Mouse (Mus musculus) spleen, adult 2 months (tissue): ENCODE results near the gene Chchd3. TPM values are rescaled to one million over a fixed set of nuclear protein-coding genes. Genes with fewer than 3 reads are reported as not detected.

Experiments used
- DNase-seq, 2 experiments: peaks; one replicate each; pipeline versions ENCODE4 v3.0.0 to v3.0.0-alpha.2; 2012 to 2021; ENCODE audit warnings: low spot score in 2 of 2, low read depth in 1 of 2
- H3K27ac ChIP-seq: fragments of 200-500 bp; 2 replicates; pipeline ENCODE4 v1.5.1; 2012; ENCODE audit warnings: low read length, inconsistent platforms; ENCODE audit not compliant: insufficient read depth
- H3K27me3 ChIP-seq: fragments of 200-500 bp; 2 replicates; pipeline ENCODE4 v1.6.1; 2012; ENCODE audit warnings: mild to moderate bottlenecking, moderate library complexity, low read length, inconsistent platforms; ENCODE audit not compliant: control insufficient read depth, insufficient read depth
- H3K36me3 ChIP-seq: fragments of 200-500 bp; 2 replicates; pipeline ENCODE4 v1.6.1; 2012; ENCODE audit warnings: mild to moderate bottlenecking, low read length, inconsistent platforms; ENCODE audit not compliant: control insufficient read depth, insufficient read depth
- H3K4me1 ChIP-seq: fragments of 200-500 bp; 2 replicates; pipeline ENCODE4 v1.6.1; 2011; ENCODE audit warnings: inconsistent platforms; ENCODE audit not compliant: control insufficient read depth, insufficient read depth, insufficient read length
- H3K4me3 ChIP-seq: fragments of 200-500 bp; 2 replicates; pipeline ENCODE4 v1.5.1; 2011; ENCODE audit warnings: mild to moderate bottlenecking, inconsistent platforms; ENCODE audit not compliant: insufficient read depth, insufficient read length; ENCODE audit errors: extremely low read depth
- CTCF ChIP-seq: fragments of 200-500 bp; IDR thresholded peaks from 2 replicates; pipeline ENCODE4 v1.5.1; 2011; ENCODE audit warnings: mild to moderate bottlenecking, inconsistent platforms; ENCODE audit not compliant: insufficient read depth, insufficient read length, insufficient replicate concordance; ENCODE audit errors: extremely low read depth
- POLR2A ChIP-seq: fragments of 200-500 bp; IDR thresholded peaks from 2 replicates; pipeline ENCODE4 v1.6.1; 2011; ENCODE audit warnings: low read depth, low read length, inconsistent platforms
- WGBS: fragments of 180-500 bp; shearing (Covaris S2); methylation state at CpG from one replicate; pipeline ENCODE4 v1.1.7; 2018; 5-methylcytosine and 5-hydroxymethylcytosine counted together
- polyA plus RNA-seq: library from polyadenylated mRNA; depleted of rRNA; stranded (reverse); fragments of >200 nt; gene quantifications from 2 replicates; pipeline ENCODE4 v1.2.3, GENCODE M21; 2012

The Chchd3 gene
- polyA plus RNA-seq, 1 experiment: 23.8 TPM

GRCm38 (mm10) chr6:32786196-32786595 lies 273.9 kb downstream of the Chchd3 start:
- DNase-seq: no peak
- H3K4me3 ChIP-seq: no peak overlapping the region
- no peak overlapping the region for H3K27ac ChIP-seq
- no peaks in the 10 kb centered on the region; the same call in 1 of the 2 replicates for H3K36me3 ChIP-seq
- no peak for TF ChIP-seq POLR2A
- no peak for TF ChIP-seq CTCF
- H3K27me3 ChIP-seq: no peaks in the 10 kb centered on the region
- 98% methylated on average over 5 of the region's 5 CpGs for WGBS
- no peaks in the 10 kb centered on the region for H3K4me1 ChIP-seq

- no peak for DNase-seq
- WGBS: 29% methylated on average over 4 of the region's 4 CpGs
- H3K27ac ChIP-seq: no peak overlapping the region
- no peaks in the 10 kb centered on the region for H3K27me3 ChIP-seq
- H3K36me3 ChIP-seq: no peaks in the 10 kb centered on the region
- no peak overlapping the region for H3K4me3 ChIP-seq
- 0 out of 2 replicates have a peak, but pooled peaks cover 3% of the 10 kb centered on the region for H3K4me1 ChIP-seq
- TF ChIP-seq POLR2A (no peak), CTCF (no peak)
Observed at GRCm38 (mm10) chr6:32783102-32783501, 277.0 kb downstream of the Chchd3 start.

GRCm38 (mm10) chr6:32780602-32781001 lies 279.5 kb downstream of the Chchd3 start:
- Histone ChIP-seq H3K27ac (no peak overlapping the region), H3K27me3 (no peaks in the 10 kb centered on the region), H3K36me3 (no peaks in the 10 kb centered on the region), H3K4me1 (0 out of 2 replicates have a peak, but pooled peaks cover 3% of the 10 kb centered on the region), H3K4me3 (no peak overlapping the region)
- peak in 1 of 2 experiments; percentile 4 for DNase-seq
- no peak for TF ChIP-seq POLR2A
- TF ChIP-seq CTCF: no peak
- WGBS: 8% methylated on average over 11 of the region's 11 CpGs

- Histone ChIP-seq H3K27me3 (no peaks in the 10 kb centered on the region), H3K27ac (no peak overlapping the region), H3K4me3 (no peak overlapping the region), H3K36me3 (no peaks in the 10 kb centered on the region), H3K4me1 (0 out of 2 replicates have a peak, but pooled peaks cover 3% of the 10 kb centered on the region)
- no peak for DNase-seq
- TF ChIP-seq CTCF: no peak
- no peak for TF ChIP-seq POLR2A
- 82% methylated on average over 11 of the region's 11 CpGs for WGBS
Observed at GRCm38 (mm10) chr6:32776384-32776783, 283.7 kb downstream of the Chchd3 start.

GRCm38 (mm10) chr6:32754524-32754923 lies 305.5 kb downstream of the Chchd3 start:
- Histone ChIP-seq H3K4me3 (no peak overlapping the region), H3K4me1 (no peaks in the 10 kb centered on the region), H3K36me3 (no peaks in the 10 kb centered on the region), H3K27ac (no peak overlapping the region), H3K27me3 (no peaks in the 10 kb centered on the region)
- WGBS: 86% methylated on average over 10 of the region's 10 CpGs
- TF ChIP-seq CTCF: no peak
- no peak for TF ChIP-seq POLR2A
- no peak for DNase-seq

GRCm38 (mm10) chr6:32749821-32750220 lies 310.2 kb downstream of the Chchd3 start:
- WGBS: 98% methylated on average over 1 of the region's 1 CpGs
- no peaks in the 10 kb centered on the region for H3K4me1 ChIP-seq
- H3K27ac ChIP-seq: no peak overlapping the region
- TF ChIP-seq POLR2A (no peak), CTCF (no peak)
- H3K4me3 ChIP-seq: no peak overlapping the region
- no peaks in the 10 kb centered on the region for H3K36me3 ChIP-seq
- no peak for DNase-seq
- H3K27me3 ChIP-seq: no peaks in the 10 kb centered on the region

GRCm38 (mm10) chr6:32748777-32749176 lies 311.3 kb downstream of the Chchd3 start:
- DNase-seq: no peak
- no peaks in the 10 kb centered on the region for H3K4me1 ChIP-seq
- 80% methylated on average over 6 of the region's 6 CpGs for WGBS

More at GRCm38 (mm10) chr6:32748777-32749176, 311.3 kb downstream of the Chchd3 start:
- no peak overlapping the region for H3K27ac ChIP-seq
- H3K36me3 ChIP-seq: no peaks in the 10 kb centered on the region
- TF ChIP-seq POLR2A: no peak
- no peak for TF ChIP-seq CTCF
- no peak overlapping the region for H3K4me3 ChIP-seq
- H3K27me3 ChIP-seq: no peaks in the 10 kb centered on the region
